Mouse (Mus musculus) MEL (cell line): ENCODE measurements around the gene Habp2. TPM values are rescaled to one million over a fixed set of nuclear protein-coding genes. Genes with fewer than 3 reads are reported as not detected.
A peak's percentile ranks its signal among the peaks of the same experiment; 100 is the strongest.

Source experiments
- DNase-seq: peaks from one replicate; pipeline ENCODE4 v3.0.0; 2011; ENCODE audit warnings: low read depth, low spot score
- H3K27ac ChIP-seq: 2 replicates; pipeline ENCODE4 v1.5.1; 2012; ENCODE audit warnings: low read depth, mild to moderate bottlenecking, control low read depth, low read length, moderate library complexity; ENCODE audit not compliant: control insufficient read depth
- H3K27me3 ChIP-seq, 2 experiments: fragments of 150-350 bp in 1 of 2; sonication (generic) in 1 of 2; 2 replicates each; pipeline ENCODE4 v1.6.1; 2012; ENCODE audit warnings: low read length in 2 of 2, mild to moderate bottlenecking in 2 of 2, improper control_type of control experiment in 1 of 2, moderate library complexity in 1 of 2; ENCODE audit not compliant: insufficient read depth in 2 of 2, control insufficient read depth in 1 of 2
- H3K36me3 ChIP-seq, 2 experiments: 2 replicates each; pipeline ENCODE4 v1.6.1; 2012 to 2014; ENCODE audit warnings: low read length in 2 of 2, improper control_type of control experiment in 1 of 2, inconsistent platforms in 1 of 2, mild to moderate bottlenecking in 1 of 2; ENCODE audit not compliant: insufficient read depth in 2 of 2, control insufficient read depth in 1 of 2
- H3K4me1 ChIP-seq, 2 experiments: fragments of 150-350 bp in 1 of 2; sonication (generic) in 1 of 2; 2 replicates each; pipeline ENCODE4 v1.6.1; 2012; ENCODE audit warnings: low read length in 2 of 2, improper control_type of control experiment in 1 of 2, mild to moderate bottlenecking in 1 of 2; ENCODE audit not compliant: insufficient read depth in 2 of 2, control insufficient read depth in 1 of 2
- H3K4me3 ChIP-seq, 2 experiments: fragments of 150-350 bp in 1 of 2; sonication (generic) in 1 of 2; 2 replicates each; pipeline ENCODE4 v1.5.1; 2012; ENCODE audit warnings: low read depth in 2 of 2, low read length in 2 of 2, mild to moderate bottlenecking in 2 of 2, moderate library complexity in 2 of 2, control low read depth in 1 of 2, improper control_type of control experiment in 1 of 2; ENCODE audit not compliant: control insufficient read depth in 1 of 2, insufficient read depth in 1 of 2
- H3K79me2 ChIP-seq: 2 replicates; pipeline ENCODE4 v1.6.1; 2012; ENCODE audit warnings: mild to moderate bottlenecking, low read length, moderate library complexity; ENCODE audit not compliant: control insufficient read depth, poor library complexity, insufficient read depth
- H3K9ac ChIP-seq: 2 replicates; pipeline ENCODE4 v1.6.1; 2012; ENCODE audit warnings: low read depth, mild to moderate bottlenecking, control low read depth, low read length, moderate library complexity; ENCODE audit not compliant: control insufficient read depth, poor library complexity, severe bottlenecking
- H3K9me3 ChIP-seq: fragments of 150-350 bp; sonication (generic); replicated peaks from 2 replicates; pipeline ENCODE4 v1.6.1; 2012; ENCODE audit warnings: mild to moderate bottlenecking, low read length, improper control_type of control experiment, moderate library complexity; ENCODE audit not compliant: insufficient read depth
- CHD1 ChIP-seq: IDR thresholded peaks from 2 replicates; pipeline ENCODE4 v1.6.1; 2012; ENCODE audit warnings: low read depth, mild to moderate bottlenecking, inconsistent platforms, low read length, improper control_type of control experiment
- CHD2 ChIP-seq: IDR thresholded peaks from 2 replicates; pipeline ENCODE4 v1.6.1; 2011; ENCODE audit warnings: low read length, improper control_type of control experiment
- CTCF ChIP-seq, 3 experiments: IDR thresholded peaks in 2 of 3; conservative IDR thresholded peaks in 1 of 3; 2 replicates each; pipeline ENCODE4 v1.5.1; 2011 to 2012; ENCODE audit warnings: low read length in 3 of 3, low read depth in 2 of 3, mild to moderate bottlenecking in 2 of 3, improper control_type of control experiment in 1 of 3, inconsistent platforms in 1 of 3, mixed read lengths in 1 of 3, moderate library complexity in 1 of 3; ENCODE audit not compliant: control insufficient read depth in 1 of 3, insufficient read depth in 1 of 3, poor library complexity in 1 of 3, severe bottlenecking in 1 of 3
- ELF1 ChIP-seq: IDR thresholded peaks from 2 replicates; pipeline ENCODE4 v1.6.1; 2014; ENCODE audit warnings: low read depth, mild to moderate bottlenecking, inconsistent platforms, low read length, improper control_type of control experiment, moderate library complexity
- EP300 ChIP-seq, 2 experiments: IDR thresholded peaks; 2 replicates each; pipeline ENCODE4 v1.6.1; 2011; ENCODE audit warnings: improper control_type of control experiment in 2 of 2, low read length in 2 of 2, low read depth in 1 of 2, mild to moderate bottlenecking in 1 of 2
- ETS1 ChIP-seq: IDR thresholded peaks from 2 replicates; pipeline ENCODE4 v1.6.1; 2012; ENCODE audit warnings: low read depth, mild to moderate bottlenecking, inconsistent platforms, low read length, improper control_type of control experiment, moderate library complexity
- HCFC1 ChIP-seq: IDR thresholded peaks from 2 replicates; pipeline ENCODE4 v1.6.1; 2012; ENCODE audit warnings: low read depth, mild to moderate bottlenecking, inconsistent platforms, low read length, improper control_type of control experiment, moderate library complexity
- KAT2A ChIP-seq: conservative IDR thresholded peaks from 2 replicates; pipeline ENCODE4 v1.6.1; 2012; ENCODE audit warnings: low read depth, low read length, improper control_type of control experiment, inconsistent platforms
- MAZ ChIP-seq: IDR thresholded peaks from 2 replicates; pipeline ENCODE4 v1.6.1; 2012; ENCODE audit warnings: low read depth, mild to moderate bottlenecking, inconsistent platforms, low read length, improper control_type of control experiment
- MEF2A ChIP-seq: IDR thresholded peaks from 2 replicates; pipeline ENCODE4 v1.6.1; 2014; ENCODE audit warnings: low read depth, mild to moderate bottlenecking, inconsistent platforms, low read length, improper control_type of control experiment; ENCODE audit not compliant: poor library complexity, insufficient replicate concordance, severe bottlenecking; ENCODE audit errors: extremely low read depth
- MXI1 ChIP-seq: IDR thresholded peaks from 2 replicates; pipeline ENCODE4 v1.6.1; 2011; ENCODE audit warnings: mild to moderate bottlenecking, low read depth, low read length, improper control_type of control experiment
- NELFE ChIP-seq: IDR thresholded peaks from 2 replicates; pipeline ENCODE4 v1.6.1; 2011; ENCODE audit warnings: low read depth, low read length, improper control_type of control experiment
- NRF1 ChIP-seq: IDR thresholded peaks from 2 replicates; pipeline ENCODE4 v1.6.1; 2014; ENCODE audit warnings: low read depth, mild to moderate bottlenecking, inconsistent platforms, low read length, improper control_type of control experiment, moderate library complexity; ENCODE audit not compliant: poor library complexity, insufficient read depth, severe bottlenecking
- POLR2AphosphoS2 ChIP-seq: IDR thresholded peaks from 2 replicates; pipeline ENCODE4 v1.6.1; 2011; ENCODE audit warnings: low read length, improper control_type of control experiment
- POLR2AphosphoS5 ChIP-seq: IDR thresholded peaks from 2 replicates; pipeline ENCODE4 v1.6.1; 2012; ENCODE audit warnings: low read depth, borderline replicate concordance, mild to moderate bottlenecking, inconsistent platforms, low read length, moderate library complexity, mixed read lengths
- RAD21 ChIP-seq: IDR thresholded peaks from 2 replicates; pipeline ENCODE4 v1.6.1; 2011; ENCODE audit warnings: mild to moderate bottlenecking, low read depth, low read length, improper control_type of control experiment
- RCOR1 ChIP-seq: IDR thresholded peaks from 2 replicates; pipeline ENCODE4 v1.6.1; 2012; ENCODE audit warnings: low read depth, mild to moderate bottlenecking, inconsistent platforms, low read length, improper control_type of control experiment
- TBP ChIP-seq: IDR thresholded peaks from 2 replicates; pipeline ENCODE4 v1.8.0; 2011; ENCODE audit warnings: low read depth, low read length, improper control_type of control experiment
- TCF12 ChIP-seq: IDR thresholded peaks from 2 replicates; pipeline ENCODE4 v1.6.1; 2014; ENCODE audit warnings: low read depth, mild to moderate bottlenecking, inconsistent platforms, low read length, improper control_type of control experiment, moderate library complexity
- USF1 ChIP-seq: IDR thresholded peaks from 2 replicates; pipeline ENCODE4 v1.6.1; 2014; ENCODE audit warnings: low read depth, mild to moderate bottlenecking, inconsistent platforms, low read length, improper control_type of control experiment, moderate library complexity
- USF2 ChIP-seq, 2 experiments: IDR thresholded peaks; 2 replicates each; pipeline ENCODE4 v1.6.1; 2011 to 2012; ENCODE audit warnings: improper control_type of control experiment in 2 of 2, low read length in 2 of 2, borderline replicate concordance in 1 of 2, inconsistent platforms in 1 of 2, low read depth in 1 of 2, mild to moderate bottlenecking in 1 of 2; ENCODE audit not compliant: insufficient read depth in 1 of 2
- ZMIZ1 ChIP-seq: IDR thresholded peaks from 2 replicates; pipeline ENCODE4 v1.6.1; 2012; ENCODE audit warnings: low read depth, mild to moderate bottlenecking, inconsistent platforms, low read length, improper control_type of control experiment, moderate library complexity
- ZNF384 ChIP-seq: IDR thresholded peaks from 2 replicates; pipeline ENCODE4 v1.6.1; 2012; ENCODE audit warnings: low read depth, mild to moderate bottlenecking, inconsistent platforms, low read length, improper control_type of control experiment
- polyA plus RNA-seq, 2 experiments: library from polyadenylated mRNA; stranded (reverse) in 1 of 2; unstranded in 1 of 2; fragments of >175 nt in 1 of 2; fragments of >200 nt in 1 of 2; gene quantifications; 2 replicates each; pipeline versions ENCODE4 v1.2.1 to v1.2.4; 2012; ENCODE audit warnings: low replicate concordance in 2 of 2, low read depth in 1 of 2; ENCODE audit not compliant: insufficient read length in 2 of 2, insufficient read depth in 1 of 2, missing spikeins in 1 of 2
- total RNA-seq: library from RNA; depleted of rRNA; stranded (reverse); fragments of 300-350 nt; gene quantifications from 2 replicates; pipeline ENCODE4 v1.2.3, GENCODE M21; 2012

Habp2 gene
- total and polyA plus RNA-seq, 3 experiments = not detected

- H3K36me3 ChIP-seq = no peaks in the 10 kb centered on the region
- no peaks in the 10 kb centered on the region for H3K9me3 ChIP-seq
- no peaks in the 10 kb centered on the region for H3K4me1 ChIP-seq
- no peak for DNase-seq
- no peak overlapping the region for H3K4me3 ChIP-seq
- H3K79me2 ChIP-seq = no peaks in the 10 kb centered on the region
- H3K27ac ChIP-seq = no peak overlapping the region
- no peak for TF ChIP-seq NRF1
- no peak for TF ChIP-seq CTCF (IDR thresholded peaks at IDR 0.05 in 2 of 3, conservative IDR thresholded peaks at IDR 0.05 in 1 of 3; ENCODE audit: control insufficient read depth in 1 of 3, insufficient read depth in 1 of 3, low read depth in 2 of 3, low read length in 3 of 3, poor library complexity in 1 of 3, severe bottlenecking in 1 of 3)
- no peak for TF ChIP-seq NELFE
- no peak for TF ChIP-seq KAT2A
- TF ChIP-seq CHD1 = no peak
- no peak for TF ChIP-seq TCF12
- TF ChIP-seq USF2 (IDR thresholded peaks at IDR 0.05; ENCODE audit: borderline replicate concordance in 1 of 2, insufficient read depth in 1 of 2, low read depth in 1 of 2, low read length in 2 of 2) = no peak
- TF ChIP-seq ZMIZ1 = no peak
- no peak for TF ChIP-seq POLR2AphosphoS5
- TF ChIP-seq RCOR1 = no peak
- no peak for TF ChIP-seq HCFC1
- no peak for TF ChIP-seq EP300 (IDR thresholded peaks at IDR 0.05; ENCODE audit: low read depth in 1 of 2, low read length in 2 of 2)
- TF ChIP-seq RAD21 = no peak
- TF ChIP-seq MEF2A = no peak
- TF ChIP-seq ZNF384 = no peak
- TF ChIP-seq MAZ = no peak
- TF ChIP-seq CHD2 = no peak
- TF ChIP-seq ELF1 = no peak
- no peak for TF ChIP-seq USF1
- no peak for TF ChIP-seq ETS1
- no peak overlapping the region for H3K9ac ChIP-seq
- no peaks in the 10 kb centered on the region; a peak in 1 of 4 replicates for H3K27me3 ChIP-seq
Observed at GRCm38 (mm10) chr19:56264175-56264574, 22.8 kb upstream of the Habp2 start.

DNA sequence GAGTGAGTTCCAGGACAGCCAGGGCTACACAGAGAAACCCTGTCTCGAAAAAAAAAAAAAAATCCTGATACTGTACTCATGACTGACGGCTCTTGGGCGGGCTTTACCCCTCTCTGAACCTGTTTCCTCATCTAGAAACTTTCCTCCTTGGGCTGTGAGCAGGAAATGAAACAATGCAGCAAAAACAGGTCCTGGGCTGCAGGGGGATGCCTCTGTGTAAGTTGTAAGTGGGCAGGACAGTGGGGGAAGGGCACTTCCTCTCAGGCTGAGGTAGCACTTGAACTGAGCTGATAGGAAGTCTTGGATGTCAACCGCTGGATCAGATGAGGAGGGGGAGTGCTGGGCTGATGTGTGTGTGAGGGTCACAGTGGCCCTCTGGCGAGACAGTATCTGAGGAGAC is 21.8 kb upstream of the Habp2 start:
- Histone ChIP-seq H3K4me1 (no peaks in the 10 kb centered on the region), H3K9me3 (no peaks in the 10 kb centered on the region), H3K4me3 (no peak overlapping the region), H3K36me3 (no peaks in the 10 kb centered on the region), H3K27ac (no peak overlapping the region), H3K27me3 (no peaks in the 10 kb centered on the region; a peak in 1 of 4 replicates), H3K9ac (no peak overlapping the region), H3K79me2 (no peaks in the 10 kb centered on the region)
- TF ChIP-seq NELFE = no peak
- no peak for TF ChIP-seq MEF2A
- no peak for TF ChIP-seq CHD1
- TF ChIP-seq POLR2AphosphoS2 = no peak
- TF ChIP-seq TBP = no peak
- TF ChIP-seq MXI1 = no peak
- TF ChIP-seq ZNF384 = 0 out of 2 replicates have a peak, but pooled peaks have one; percentile 21
- DNase-seq = peak; percentile 12
